Mouse (Mus musculus) liver, embryonic 16.5 days (tissue): ENCODE data around the gene Myo9b. TPM values are rescaled to one million over a fixed set of nuclear protein-coding genes. Genes with fewer than 3 reads are reported as not detected.
A peak's percentile ranks its signal among the peaks of the same experiment; 100 is the strongest.
"Not testable (repeated sequence)": the region's sequence is repeated elsewhere in the genome, so short reads cannot be mapped to it uniquely, and the experiment has no call there.

Experiments used
- ATAC-seq: fragments of 200-750 bp; cut with Nextera tagmentation; 2 replicates; pipeline ENCODE4 v1.8.0; 2017; ENCODE audit warnings: low read depth, mild to moderate bottlenecking, moderate number of reproducible peaks, moderate library complexity
- H3K27ac ChIP-seq: fragments of 300-500 bp; sonication (generic); 2 replicates; pipeline ENCODE4 v1.5.1; 2014; ENCODE audit warnings: mild to moderate bottlenecking, low read length
- H3K27me3 ChIP-seq: fragments of 300-500 bp; sonication (generic); 2 replicates; pipeline ENCODE4 v1.6.1; 2014; ENCODE audit warnings: low read depth, low read length, mixed read lengths; ENCODE audit not compliant: control insufficient read depth, insufficient read depth
- H3K36me3 ChIP-seq: fragments of 300-500 bp; sonication (generic); 2 replicates; pipeline ENCODE4 v1.6.1; 2014; ENCODE audit warnings: mild to moderate bottlenecking; ENCODE audit not compliant: control insufficient read depth, insufficient read depth
- H3K4me1 ChIP-seq: fragments of 300-500 bp; sonication (generic); 2 replicates; pipeline ENCODE4 v1.6.1; 2014; ENCODE audit warnings: low read depth, low read length, mixed read lengths; ENCODE audit not compliant: control insufficient read depth
- H3K4me2 ChIP-seq: fragments of 300-500 bp; sonication (generic); 2 replicates; pipeline ENCODE4 v1.6.1; 2014; ENCODE audit warnings: low read depth, low read length, mixed read lengths
- H3K4me3 ChIP-seq: fragments of 300-500 bp; sonication (generic); 2 replicates; pipeline ENCODE4 v1.5.1; 2014; ENCODE audit warnings: low read depth, mild to moderate bottlenecking, low read length
- H3K9ac ChIP-seq: fragments of 300-500 bp; sonication (generic); 2 replicates; pipeline ENCODE4 v1.6.1; 2014; ENCODE audit warnings: low read depth, low read length
- H3K9me3 ChIP-seq: fragments of 300-500 bp; sonication (generic); replicated peaks from 2 replicates; pipeline ENCODE4 v1.6.1; 2016; ENCODE audit warnings: low read length; ENCODE audit not compliant: control insufficient read depth
- WGBS: fragments of 180-500 bp; shearing (Covaris S2); extraction: QIAGEN DNeasy Blood & Tissue Kit; methylation state at CpG from one replicate; pipeline ENCODE4 v1.1.7; 2014; ENCODE audit not compliant: insufficient replicate concordance; 5-methylcytosine and 5-hydroxymethylcytosine counted together
- polyA plus RNA-seq: library from polyadenylated mRNA; unstranded; fragments of >200 nt; fragmentation: Nextera tagmentation; extraction: Ambion mirVana; gene quantifications from 2 replicates; pipeline ENCODE4 v1.2.1, GENCODE M21; 2015

The Myo9b gene
- polyA plus RNA-seq, 1 experiment from 2014 or later: 7.8 TPM

DNA sequence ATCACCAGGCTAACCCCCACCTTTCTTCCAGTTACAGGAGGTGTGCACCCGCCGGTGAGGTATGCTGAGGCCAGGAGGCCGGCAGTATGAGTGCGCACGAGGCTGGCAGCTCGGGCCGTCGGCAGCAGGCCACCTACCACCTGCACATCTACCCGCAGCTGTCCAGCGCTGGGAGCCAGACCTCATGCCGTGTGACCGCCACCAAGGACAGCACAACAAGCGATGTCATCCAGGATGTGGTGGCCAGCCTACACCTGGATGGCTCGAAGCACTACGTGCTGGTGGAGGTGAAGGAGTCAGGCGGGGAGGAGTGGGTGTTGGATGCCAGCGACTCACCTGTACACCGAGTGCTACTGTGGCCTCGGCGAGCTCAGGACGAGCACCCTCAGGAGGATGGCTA is 17.7 kb downstream of the Myo9b start:
- Histone ChIP-seq H3K4me3 (no peak overlapping the region), H3K36me3 (peaks cover 11% of the 10 kb centered on the region), H3K27me3 (no peaks in the 10 kb centered on the region), H3K4me1 (peaks cover 2% of the 10 kb centered on the region), H3K4me2 (no peak overlapping the region), H3K27ac (no peak overlapping the region), H3K9ac (no peak overlapping the region), H3K9me3 (no peaks in the 10 kb centered on the region)
- no peak for ATAC-seq
- 90% methylated on average over 21 of the region's 21 CpGs for WGBS

DNA sequence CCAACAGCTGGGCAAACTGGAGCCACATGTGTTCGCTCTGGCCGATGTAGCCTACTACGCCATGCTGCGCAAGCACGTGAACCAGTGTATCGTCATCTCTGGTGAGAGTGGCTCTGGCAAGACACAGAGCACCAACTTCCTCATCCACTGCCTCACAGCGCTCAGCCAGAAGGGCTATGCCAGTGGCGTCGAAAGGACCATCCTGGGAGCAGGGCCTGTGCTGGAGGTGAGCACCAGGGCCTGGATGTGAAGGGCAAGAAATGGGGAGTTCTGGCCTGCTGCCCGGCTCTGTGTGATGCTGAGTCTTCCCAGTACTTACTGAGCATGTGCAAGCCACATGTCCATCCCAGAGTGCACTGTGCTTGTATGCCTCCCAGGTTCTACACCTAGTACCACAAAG is 18.4 kb downstream of the Myo9b start:
- WGBS: 88% methylated on average over 10 of the region's 10 CpGs
- Histone ChIP-seq H3K4me3 (no peak overlapping the region), H3K27me3 (no peaks in the 10 kb centered on the region), H3K9ac (no peak overlapping the region), H3K4me2 (no peak overlapping the region), H3K4me1 (peaks cover 2% of the 10 kb centered on the region), H3K27ac (no peak overlapping the region), H3K9me3 (no peaks in the 10 kb centered on the region), H3K36me3 (peaks cover 11% of the 10 kb centered on the region)
- no peak for ATAC-seq

DNA sequence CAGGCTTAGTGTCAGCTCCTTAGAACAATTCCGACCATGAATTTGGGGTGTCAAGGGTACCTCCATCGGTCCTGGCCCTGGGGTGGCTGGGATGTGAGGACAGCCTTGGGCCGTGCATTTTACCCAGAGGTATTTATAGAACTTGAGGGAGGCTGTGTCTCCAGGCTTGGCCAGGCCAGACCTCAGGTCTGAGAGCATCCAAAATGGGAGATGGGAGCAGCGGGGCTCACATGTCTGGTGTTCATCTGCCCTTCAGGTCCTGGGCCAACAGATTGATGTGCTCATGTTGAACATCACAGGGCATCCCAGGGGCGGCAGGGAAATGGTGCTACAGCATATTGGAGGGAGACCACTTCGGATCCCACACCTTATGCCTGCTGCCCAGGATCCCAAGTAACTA is 18.8 kb downstream of the Myo9b start:
- H3K36me3 ChIP-seq: peaks cover 11% of the 10 kb centered on the region
- 80% methylated on average over 6 of the region's 6 CpGs for WGBS
- no peak overlapping the region for H3K4me2 ChIP-seq
- H3K27me3 ChIP-seq: no peaks in the 10 kb centered on the region
- peaks cover 2% of the 10 kb centered on the region for H3K4me1 ChIP-seq
- H3K4me3 ChIP-seq: no peak overlapping the region
- no peak overlapping the region for H3K9ac ChIP-seq
- H3K27ac ChIP-seq: no peak overlapping the region
- no peak for ATAC-seq
- H3K9me3 ChIP-seq: no peaks in the 10 kb centered on the region

DNA sequence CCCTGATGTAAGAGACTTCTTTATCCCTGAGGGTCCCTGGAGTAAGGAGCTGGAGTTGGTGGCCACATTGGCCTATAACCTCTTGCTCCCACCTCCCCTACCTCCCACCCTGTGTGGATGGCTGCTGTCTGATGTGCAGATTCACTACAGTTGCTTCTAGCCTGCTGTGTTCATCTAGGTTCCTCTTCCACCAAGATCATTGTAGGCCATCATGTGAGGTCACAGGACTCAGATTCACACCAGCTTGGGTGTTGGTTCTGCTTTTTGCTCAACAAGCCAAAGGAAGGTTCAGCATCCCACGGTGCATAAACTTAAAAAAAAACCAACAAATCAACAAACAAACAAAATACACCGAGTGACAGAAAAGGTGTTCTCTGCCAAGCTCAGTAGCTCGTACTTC is 21.4 kb downstream of the Myo9b start:
- H3K27ac ChIP-seq, H3K4me3 ChIP-seq, H3K4me1 ChIP-seq, H3K27me3 ChIP-seq, H3K4me2 ChIP-seq, H3K9ac ChIP-seq, H3K9me3 ChIP-seq, ATAC-seq: not testable (repeated sequence)
- WGBS: 69% methylated on average over 3 of the region's 3 CpGs
- peaks cover 11% of the 10 kb centered on the region for H3K36me3 ChIP-seq

DNA sequence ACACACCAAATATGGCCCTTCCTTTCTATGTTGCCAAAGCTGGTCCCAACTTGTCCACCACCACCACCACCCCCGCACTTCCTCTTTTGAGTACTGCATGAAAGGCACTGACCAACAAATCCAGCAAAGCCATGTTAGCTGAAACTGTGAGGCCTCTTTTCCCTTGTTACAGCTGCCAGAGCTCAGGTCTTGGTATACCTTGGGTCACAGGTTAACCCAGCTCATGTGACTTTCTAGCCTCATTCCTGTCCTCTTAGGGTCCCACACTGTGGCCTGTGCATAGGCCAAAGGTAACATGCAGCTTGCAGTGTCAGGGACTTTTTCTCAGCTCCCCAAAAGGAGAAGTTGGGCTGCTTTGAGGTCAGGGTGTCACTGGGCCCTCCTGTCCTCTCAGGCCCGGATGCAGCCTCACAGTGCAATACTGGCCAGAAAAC is 23.7 kb downstream of the Myo9b start:
- peak; percentile 35 for ATAC-seq
- WGBS: 50% methylated on average over 2 of the region's 2 CpGs
- no peaks in the 10 kb centered on the region; the same call in 1 of the 2 replicates for H3K36me3 ChIP-seq

GRCm38 (mm10) chr8:71296784-71297183 is 24.3 kb downstream of the Myo9b start:
- Histone ChIP-seq H3K4me3 (no peak overlapping the region), H3K9me3 (no peaks in the 10 kb centered on the region), H3K36me3 (no peaks in the 10 kb centered on the region), H3K27ac (peak overlapping the region; percentile 69), H3K4me1 (peaks cover 2% of the 10 kb centered on the region), H3K9ac (no peak overlapping the region), H3K4me2 (no peak overlapping the region), H3K27me3 (no peaks in the 10 kb centered on the region)
- ATAC-seq: no peak
- WGBS: 80% methylated on average over 2 of the region's 2 CpGs

More for the DNA sequence above, 23.7 kb downstream of the Myo9b start:
- Histone ChIP-seq H3K4me3 (no peak overlapping the region), H3K4me1 (peaks cover 2% of the 10 kb centered on the region), H3K4me2 (no peak overlapping the region), H3K27me3 (no peaks in the 10 kb centered on the region), H3K9me3 (no peaks in the 10 kb centered on the region), H3K9ac (no peak overlapping the region), H3K27ac (peak overlapping the region; percentile 69)

DNA sequence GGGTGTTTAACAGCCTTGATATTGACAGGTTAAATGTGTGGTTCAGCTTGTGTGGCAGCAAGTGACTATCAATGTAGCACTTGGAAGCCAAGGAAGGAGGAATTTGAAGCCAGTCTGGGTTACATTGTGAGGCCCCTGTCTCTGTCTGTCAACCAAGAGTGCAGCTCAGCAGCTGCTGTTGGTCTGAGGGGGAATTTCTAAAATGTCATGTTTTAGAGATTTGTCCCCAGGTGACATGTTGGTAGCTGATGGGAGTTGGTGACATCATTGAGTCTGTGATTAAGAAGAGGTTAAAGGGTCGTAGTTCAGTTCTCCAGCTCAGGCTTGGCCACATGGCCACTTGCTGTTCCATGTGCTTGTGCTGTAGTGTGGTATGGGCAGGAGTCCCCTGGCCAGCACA is 24.9 kb downstream of the Myo9b start:
- H3K27me3 ChIP-seq: no peaks in the 10 kb centered on the region
- no peaks in the 10 kb centered on the region; the same call in 1 of the 2 replicates for H3K36me3 ChIP-seq
- H3K9ac ChIP-seq: no peak overlapping the region
- H3K4me1 ChIP-seq: peaks cover 2% of the 10 kb centered on the region
- H3K4me2 ChIP-seq: no peak overlapping the region
- H3K4me3 ChIP-seq: no peak overlapping the region
- H3K27ac ChIP-seq: no peak overlapping the region
- 75% methylated on average over 1 of the region's 1 CpGs for WGBS
- no peaks in the 10 kb centered on the region for H3K9me3 ChIP-seq
- no peak for ATAC-seq

DNA sequence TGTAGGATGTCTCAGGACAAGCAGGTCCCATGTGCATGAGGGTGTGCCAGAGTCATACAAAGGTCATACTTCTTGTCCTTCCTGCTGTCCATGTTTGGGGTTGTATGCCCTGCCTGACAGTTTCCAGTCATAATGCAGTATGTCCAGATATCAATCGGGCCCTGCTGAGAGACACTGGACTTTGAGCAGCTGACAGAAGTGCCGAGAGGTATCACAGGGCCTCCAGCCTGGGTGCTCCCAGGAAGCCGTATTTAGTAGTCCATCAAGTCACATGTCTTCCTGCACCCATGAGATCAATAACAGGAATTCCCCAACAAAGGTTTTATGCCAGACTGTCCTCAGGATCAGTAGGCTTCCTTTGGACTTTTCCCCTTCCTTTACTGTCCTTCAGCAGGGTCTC is 27.2 kb downstream of the Myo9b start:
- Histone ChIP-seq H3K4me1 (peaks cover 2% of the 10 kb centered on the region), H3K4me2 (no peak overlapping the region), H3K27ac (no peak overlapping the region), H3K9ac (no peak overlapping the region), H3K9me3 (no peaks in the 10 kb centered on the region), H3K36me3 (no peaks in the 10 kb centered on the region; the same call in 1 of the 2 replicates), H3K4me3 (no peak overlapping the region), H3K27me3 (no peaks in the 10 kb centered on the region)
- 63% methylated on average over 3 of the region's 3 CpGs for WGBS
- ATAC-seq: peak; percentile 39

DNA sequence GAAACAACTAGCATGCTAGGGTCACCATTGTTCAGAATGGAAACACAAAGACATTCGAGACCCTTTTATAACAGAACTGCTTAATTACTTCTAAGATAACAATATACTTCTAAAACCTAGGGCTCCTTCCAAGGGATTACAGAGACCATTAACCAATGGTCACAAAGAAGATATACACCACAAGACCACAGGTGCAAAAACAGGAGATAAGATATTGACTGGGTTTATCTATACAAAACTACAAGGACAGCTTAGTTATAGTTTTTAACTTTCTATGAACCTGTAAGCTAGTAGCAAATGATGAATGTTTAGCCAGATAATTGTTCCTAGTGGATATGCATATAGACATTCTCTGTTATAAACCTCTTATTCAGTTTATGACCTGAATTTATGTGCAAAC is 30.3 kb downstream of the Myo9b start:
- H3K27me3 ChIP-seq: no peaks in the 10 kb centered on the region
- no peak overlapping the region for H3K4me2 ChIP-seq
- no peak overlapping the region for H3K4me3 ChIP-seq
- no peaks in the 10 kb centered on the region for H3K9me3 ChIP-seq
- ATAC-seq: no peak
- H3K4me1 ChIP-seq: peaks cover 2% of the 10 kb centered on the region
- no peak overlapping the region for H3K9ac ChIP-seq
- 60% methylated on average over 1 of the region's 1 CpGs for whole genome bisulfite sequencing
- no peaks in the 10 kb centered on the region; the same call in 1 of the 2 replicates for H3K36me3 ChIP-seq
- H3K27ac ChIP-seq: no peak overlapping the region
